Mouse (Mus musculus) E14TG2a.4 (cell line): ENCODE measurements around the gene Wnt11.

ENCODE experiments used
- CTCF ChIP-seq: conservative IDR thresholded peaks from 2 replicates; pipeline ENCODE4 v1.5.1; 2014; ENCODE audit warnings: low read length
- NANOG ChIP-seq: IDR thresholded peaks from 2 replicates; pipeline ENCODE4 v1.6.1; 2014; ENCODE audit warnings: borderline replicate concordance, low read length, mixed read lengths
- POU5F1 ChIP-seq: IDR thresholded peaks from 2 replicates; pipeline ENCODE4 v1.6.1; 2014; ENCODE audit warnings: low read length, borderline replicate concordance

DNA sequence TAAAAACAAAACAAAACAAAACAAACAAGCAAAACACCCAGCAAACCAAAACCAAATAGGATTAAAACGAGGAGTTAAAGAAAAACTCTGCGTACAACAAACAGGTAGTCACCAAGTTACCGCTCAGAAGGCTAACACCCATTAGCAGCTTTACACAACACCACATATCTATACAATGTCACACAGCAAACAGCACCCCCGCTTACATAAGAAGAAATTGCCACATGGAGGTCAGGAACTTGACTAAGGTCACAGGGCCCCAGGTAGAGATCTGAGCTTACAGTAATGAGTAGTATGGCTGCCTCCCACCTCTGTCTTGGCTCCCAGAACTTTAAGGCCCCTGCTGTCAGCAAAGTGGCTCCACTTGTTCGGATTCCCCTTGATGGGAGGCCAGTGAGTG is 59.4 kb downstream of the Wnt11 start:
- no peak for TF ChIP-seq CTCF
- TF ChIP-seq POU5F1: no peak
- no peak for TF ChIP-seq NANOG
